Mouse (Mus musculus) adrenal gland, adult 8-10 months (tissue): Measurements from ENCODE around the gene Epm2a. TPM values are rescaled to one million over a fixed set of nuclear protein-coding genes. Genes with fewer than 3 reads are reported as not detected.
"Not testable (repeated sequence)": the region's sequence is repeated elsewhere in the genome, so short reads cannot be mapped to it uniquely, and the experiment has no call there.

Source experiments
- DNase-seq: peaks from one replicate; pipeline ENCODE4 v3.0.0; 2022
- total RNA-seq, 4 experiments: library from RNA; stranded (reverse); gene quantifications; 2 replicates each; pipeline ENCODE4 v1.2.4; 2022

Gene Epm2a
- 10 to 100 TPM; 13.7 to 20.9 (median 19.8) TPM for total RNA-seq

- peak; percentile 80 for DNase-seq
Measured at GRCm38 (mm10) chr10:11343205-11344141, at the start of gene Epm2a. Gene Epm2a (plus strand): TSS chr10:11343404.

DNA sequence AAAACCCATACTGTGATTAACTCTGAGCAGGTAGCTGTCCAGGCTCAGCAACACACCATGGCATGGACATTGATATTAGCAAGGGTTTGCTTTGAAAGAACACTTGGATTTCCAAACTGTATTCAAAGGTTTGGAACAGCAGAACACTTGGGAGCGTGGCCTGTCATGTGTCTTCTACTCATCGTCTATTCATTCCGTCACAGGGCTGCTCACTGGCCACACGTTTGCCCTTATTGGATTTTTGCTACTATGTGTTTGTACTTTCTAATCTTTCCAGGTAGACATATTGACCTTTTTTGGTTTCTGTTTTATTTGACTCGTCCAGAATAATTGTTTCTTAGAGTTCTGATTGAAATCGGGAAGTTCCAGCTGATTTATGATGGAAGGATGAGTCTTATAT lies 44.8 kb upstream of the Epm2a start:
- DNase-seq = no peak

- no peak for DNase-seq
Measured at GRCm38 (mm10) chr10:11305365-11306053, 37.7 kb upstream of the Epm2a start.

- DNase-seq = no peak
Measured at GRCm38 (mm10) chr10:11306054-11306367, 37.2 kb upstream of the Epm2a start.

DNA sequence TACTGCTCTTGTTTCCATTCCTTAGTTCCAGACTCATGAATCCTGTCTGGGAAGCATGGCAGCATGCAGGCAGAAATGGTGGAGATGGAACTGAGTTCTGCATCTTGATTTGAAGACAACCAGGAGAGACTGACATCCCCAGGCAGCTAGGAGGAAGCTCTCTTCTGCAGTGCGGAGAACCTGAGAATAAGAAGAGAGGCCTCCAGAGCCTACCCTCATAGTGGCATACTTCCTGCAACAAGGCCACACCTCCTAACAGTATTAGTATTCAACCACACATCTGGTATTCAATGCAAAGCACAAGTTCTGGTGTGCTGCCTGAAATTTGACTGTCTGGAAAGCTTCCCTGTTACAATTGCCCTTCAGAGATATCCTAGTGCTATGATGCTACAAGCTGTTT lies 33.3 kb upstream of the Epm2a start:
- no peak for DNase-seq

- no peak for DNase-seq
Measured at GRCm38 (mm10) chr10:11310481-11310880, 32.7 kb upstream of the Epm2a start.

GRCm38 (mm10) chr10:11317856-11318454 lies 25.2 kb upstream of the Epm2a start:
- not testable (repeated sequence) for DNase-seq

DNA sequence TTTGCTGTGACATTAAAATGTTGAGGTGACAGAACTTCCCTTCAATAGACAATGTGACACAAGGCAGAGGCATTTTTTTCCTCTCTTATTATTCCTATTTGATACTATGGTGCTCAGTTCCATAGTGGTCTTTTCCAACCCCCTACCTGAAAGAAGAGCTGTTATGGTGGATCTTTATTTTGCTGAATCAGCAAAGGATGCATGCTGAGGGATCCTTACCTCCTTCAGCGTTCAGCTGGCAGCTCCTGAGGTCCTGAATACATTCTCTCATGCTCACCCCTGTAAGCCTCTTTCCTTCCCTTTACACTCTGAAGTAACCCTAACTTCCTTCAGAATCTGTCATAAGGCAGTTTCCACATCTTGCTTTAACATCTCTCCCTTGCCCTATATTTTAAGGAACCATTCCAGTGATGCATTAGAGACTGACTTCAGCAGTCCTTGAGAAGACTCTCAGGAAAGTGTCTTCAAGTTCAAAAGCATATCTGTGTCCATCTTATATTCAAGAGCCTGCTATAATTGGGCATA lies 23.7 kb upstream of the Epm2a start:
- DNase-seq = no peak

- DNase-seq = no peak
Measured at GRCm38 (mm10) chr10:11322316-11322715, 20.9 kb upstream of the Epm2a start.

DNA sequence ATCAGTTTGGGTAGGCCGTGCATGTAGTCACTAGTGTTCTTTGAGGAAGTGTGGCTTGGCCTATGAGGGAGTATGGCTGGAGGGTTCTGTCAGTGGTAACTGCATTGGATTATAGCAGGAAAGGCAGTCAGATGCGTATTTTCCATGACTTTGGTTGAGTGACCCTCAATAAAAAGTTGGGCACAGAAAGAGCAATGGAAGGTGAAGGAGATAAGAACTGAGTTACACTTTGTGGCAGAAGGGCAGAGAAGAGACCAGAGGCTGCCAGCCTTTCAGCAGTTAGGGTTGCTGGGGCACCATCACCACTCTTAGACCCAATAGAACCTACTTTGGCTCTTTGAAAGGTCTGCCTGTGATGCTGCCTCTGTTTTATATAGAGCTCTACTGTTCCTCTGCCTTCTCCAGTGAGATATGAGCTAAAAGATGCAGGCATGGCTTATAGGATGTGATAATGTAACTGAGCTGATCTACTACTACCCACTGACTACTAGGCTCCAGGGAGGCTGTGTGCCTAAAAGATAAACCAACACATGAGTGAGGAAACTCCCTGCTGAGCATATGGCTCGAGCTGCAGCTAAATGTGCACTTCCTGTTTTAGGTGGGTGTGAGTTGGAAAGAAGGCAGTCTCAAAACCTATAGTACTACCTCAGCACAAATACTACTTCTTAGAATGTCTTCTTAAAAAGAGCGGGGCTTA lies 19.9 kb upstream of the Epm2a start:
- no peak for DNase-seq

GRCm38 (mm10) chr10:11326526-11326925 lies 16.7 kb upstream of the Epm2a start:
- no peak for DNase-seq

DNA sequence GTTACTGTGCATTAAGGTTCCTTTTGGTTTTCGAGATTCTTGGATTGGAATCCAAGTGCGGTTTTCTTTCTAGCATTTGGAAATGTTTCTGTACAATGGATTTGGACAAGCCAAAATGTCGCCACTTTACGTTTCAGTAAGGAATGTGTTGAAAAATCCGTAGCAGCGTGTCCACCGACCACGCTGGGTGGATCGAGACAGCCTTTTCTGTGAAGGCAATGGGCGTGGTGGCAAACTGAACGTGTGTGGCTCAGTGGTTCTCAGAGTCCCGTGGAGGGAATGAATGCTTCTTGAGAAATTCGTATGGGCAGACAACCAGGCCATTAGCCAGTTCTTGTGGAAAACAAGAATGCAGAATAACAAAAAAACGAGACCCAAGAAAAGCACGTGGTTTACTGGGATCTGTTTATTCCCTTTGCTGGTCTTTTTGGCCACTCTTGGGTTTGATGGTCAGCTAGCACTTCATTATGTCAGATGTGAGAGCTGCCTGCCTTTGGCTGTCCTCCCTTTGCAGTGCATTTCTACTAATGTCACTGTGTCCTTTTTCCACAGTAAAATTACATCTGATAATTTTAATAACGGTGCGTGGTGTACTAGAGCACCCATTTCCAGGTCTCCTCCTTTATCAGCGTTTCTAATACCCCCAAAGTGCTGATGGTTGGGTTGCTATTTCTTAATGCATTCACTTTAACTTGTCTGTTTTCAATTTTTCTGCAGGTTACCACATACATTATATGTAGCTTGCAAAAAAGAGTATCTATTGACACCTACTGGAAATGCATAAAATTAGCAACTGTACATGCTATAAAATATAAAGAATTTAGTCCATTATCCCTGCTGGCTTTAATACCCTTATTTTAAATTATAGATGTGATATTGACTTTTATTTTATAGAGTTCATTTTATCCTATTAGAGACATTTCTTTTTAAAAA lies 1.6 kb downstream of the Epm2a start:
- DNase-seq = no peak

GRCm38 (mm10) chr10:11350243-11350974 lies 7.2 kb downstream of the Epm2a start:
- DNase-seq = not testable (repeated sequence)

DNA sequence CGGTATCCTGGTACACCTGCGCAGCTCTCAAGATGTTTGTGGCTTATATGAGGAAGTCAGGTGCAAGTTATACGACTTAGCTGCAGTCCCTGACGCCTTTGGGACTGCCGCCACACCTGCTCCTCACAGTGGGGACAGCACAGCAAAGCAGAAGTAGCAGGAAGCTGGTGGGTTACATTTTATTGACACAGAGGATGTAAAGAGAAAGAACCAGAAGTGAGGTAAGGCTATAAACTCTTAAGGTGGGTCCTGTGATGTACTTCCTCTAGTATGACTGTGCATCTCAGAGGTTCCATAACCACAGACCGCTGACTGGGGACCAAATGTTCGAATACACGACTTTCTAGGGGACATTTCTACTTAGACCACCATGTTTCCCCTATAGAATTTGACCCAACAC lies 11.4 kb downstream of the Epm2a start:
- DNase-seq = no peak

GRCm38 (mm10) chr10:11361985-11362692 lies 18.9 kb downstream of the Epm2a start:
- no peak for DNase-seq

DNA sequence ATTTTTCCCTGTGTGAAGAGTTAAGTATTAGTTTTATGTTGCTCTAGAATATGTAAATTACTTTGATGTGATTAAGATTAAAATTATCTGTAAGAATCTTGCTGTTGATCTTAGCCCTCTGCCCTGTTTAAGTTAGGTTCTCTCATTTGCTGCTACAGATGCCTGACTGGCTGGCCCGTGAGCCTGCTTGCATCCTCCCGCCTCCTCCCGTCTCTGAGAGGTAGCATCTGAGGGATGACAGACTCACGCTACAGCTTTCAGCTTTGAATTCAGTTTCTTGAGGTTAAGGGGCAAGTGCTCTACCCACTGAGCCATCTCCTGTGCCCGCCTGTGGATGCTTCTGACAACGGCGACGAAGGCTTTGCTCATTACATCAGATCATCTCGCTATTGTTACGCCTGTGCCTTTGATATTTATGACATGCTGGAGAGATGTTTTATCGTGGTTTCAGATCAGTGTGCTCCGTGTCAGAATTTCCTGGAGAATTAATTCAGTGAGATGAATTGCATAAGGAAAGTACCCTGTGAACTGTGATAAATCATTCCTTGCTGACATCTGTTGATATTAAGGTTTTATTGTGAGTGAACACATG lies 19.8 kb downstream of the Epm2a start:
- DNase-seq = no peak

DNA sequence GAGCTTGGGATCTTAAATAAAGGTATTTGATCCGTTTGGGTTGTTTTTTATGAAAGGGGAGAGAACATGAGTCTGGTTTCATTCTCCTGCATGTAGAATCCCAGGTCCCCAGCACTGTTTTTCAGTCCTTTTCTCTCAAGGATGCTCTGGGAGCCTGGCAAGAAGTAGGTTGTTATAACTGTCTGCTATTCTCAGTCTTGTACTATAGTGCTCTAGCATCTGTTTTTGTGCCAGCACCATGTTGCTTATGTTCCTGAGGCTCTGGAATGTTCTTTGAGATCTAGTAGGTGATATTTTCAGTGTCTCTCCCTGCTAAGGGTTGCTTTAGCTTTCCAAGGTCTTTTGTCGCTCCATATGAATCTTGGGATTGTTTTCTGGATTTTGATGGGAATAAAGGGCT lies 38.1 kb downstream of the Epm2a start:
- DNase-seq = no peak

DNA sequence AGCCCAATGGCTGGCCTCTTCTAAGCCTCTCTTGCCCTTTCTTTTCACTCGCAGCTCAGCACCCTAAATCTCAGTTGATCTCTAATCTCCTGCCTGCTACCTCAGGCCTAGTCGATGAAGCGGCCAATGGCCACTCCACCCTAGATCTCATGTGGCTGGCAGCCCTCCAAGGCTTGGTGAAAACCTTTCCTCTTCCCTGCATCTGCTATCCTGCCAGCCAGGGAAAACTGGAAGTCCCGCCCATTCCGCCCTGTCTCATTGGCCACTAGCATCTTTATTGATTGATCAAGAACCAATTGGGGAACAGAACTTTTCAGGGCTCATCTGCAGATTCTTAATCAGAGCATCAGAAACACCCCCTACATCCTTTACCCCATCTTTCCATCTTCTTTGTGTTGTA lies 67.7 kb downstream of the Epm2a start:
- no peak for DNase-seq

- DNase-seq = no peak
Measured at GRCm38 (mm10) chr10:11420071-11420470, 76.9 kb downstream of the Epm2a start.
